Mouse (Mus musculus): ENCODE measurements around the gene Ltb.

The Ltb gene

GRCm38 (mm10) chr17:35194844-35195630 is 798 bp downstream of the Ltb start:
- in situ Hi-C loops (cut with MseI, MboI), result no loop called here

- in situ Hi-C loops (cut with MseI, MboI), result no loop called here
Observed at GRCm38 (mm10) chr17:35195631-35196320, 1.5 kb downstream of the Ltb start.

GRCm38 (mm10) chr17:35196321-35196641 is 2.0 kb downstream of the Ltb start:
- in situ Hi-C loops (cut with MseI, MboI), result no loop called here

- in situ Hi-C loops (cut with MseI, MboI), result no loop called here
Observed at GRCm38 (mm10) chr17:35197126-35197525, 2.9 kb downstream of the Ltb start.

- in situ Hi-C loops (cut with MseI, MboI), result no loop called here
Observed at GRCm38 (mm10) chr17:35198029-35198428, 3.8 kb downstream of the Ltb start.

- in situ Hi-C loops (cut with MseI, MboI), result no loop called here
Observed at GRCm38 (mm10) chr17:35198946-35199345, 4.7 kb downstream of the Ltb start.

GRCm38 (mm10) chr17:35200398-35200797 is 6.2 kb downstream of the Ltb start:
- in situ Hi-C loops (cut with MseI, MboI), result no loop called here

GRCm38 (mm10) chr17:35201128-35201527 is 6.9 kb downstream of the Ltb start:
- in situ Hi-C loops (cut with MseI, MboI), result no loop called here

GRCm38 (mm10) chr17:35201787-35202186 is 7.5 kb downstream of the Ltb start, which contains the start of gene Tnf:
Gene Tnf (minus strand): TSS chr17:35202007.
- in situ Hi-C loops (cut with MseI, MboI), result no loop called here

- in situ Hi-C loops (cut with MseI, MboI), result no loop called here
Observed at GRCm38 (mm10) chr17:35202442-35202841, 8.2 kb downstream of the Ltb start.

GRCm38 (mm10) chr17:35204494-35205379 is 10.5 kb downstream of the Ltb start, which contains the start of gene Lta:
Gene Lta (minus strand): TSS chr17:35205351.
- in situ Hi-C loops (cut with MseI, MboI), result no loop called here

- in situ Hi-C loops (cut with MseI, MboI), result no loop called here
Observed at GRCm38 (mm10) chr17:35205380-35205769, 11.1 kb downstream of the Ltb start.

GRCm38 (mm10) chr17:35209785-35210535 is 15.7 kb downstream of the Ltb start:
- in situ Hi-C loops (cut with MseI, MboI), result no loop called here

GRCm38 (mm10) chr17:35210593-35210992 is 16.4 kb downstream of the Ltb start:
- in situ Hi-C loops (cut with MseI, MboI), result no loop called here

- in situ Hi-C loops (cut with MseI, MboI), result no loop called here
Observed at GRCm38 (mm10) chr17:35213071-35213470, 18.8 kb downstream of the Ltb start.

- in situ Hi-C loops (cut with MseI, MboI), result no loop called here
Observed at GRCm38 (mm10) chr17:35218516-35219193, 24.4 kb downstream of the Ltb start.

GRCm38 (mm10) chr17:35219601-35220041 is 25.4 kb downstream of the Ltb start:
- in situ Hi-C loops (cut with MseI, MboI), result no loop called here

- in situ Hi-C loops (cut with MseI, MboI), result no loop called here
Observed at GRCm38 (mm10) chr17:35220156-35220952, 26.1 kb downstream of the Ltb start, which contains the start of gene Gm16181. Gene Gm16181 (plus strand): TSS chr17:35220834.

GRCm38 (mm10) chr17:35222299-35222698 is 28.1 kb downstream of the Ltb start:
- in situ Hi-C loops (cut with MseI, MboI), result no loop called here

GRCm38 (mm10) chr17:35224641-35225040 is 30.4 kb downstream of the Ltb start:
- in situ Hi-C loops (cut with MseI, MboI), result no loop called here

All from mouse trophoblast stem cell (cell line).